7 mouse cellular contexts compared by ENCODE assay signal in genomic region chr12:24680492-24681285, GRCm38 (mm10). TPM values are rescaled to one million over a fixed set of nuclear protein-coding genes. Genes with fewer than 3 reads are reported as not detected.
DNase-seq lines count a peak whose midpoint lies in the region; ATAC-seq lines count a peak whose summit lies in the region.

No protein-coding gene starts in this region.

- peaks cover 34% of the 10 kb centered on the region for H3K27me3 ChIP-seq in embryonic facial prominence, embryonic 12.5 days
- H3K27me3 ChIP-seq in midbrain, embryonic 16.5 days (ENCODE audit: control insufficient read depth, insufficient read depth, low read depth, low read length) = peaks cover 16% of the 10 kb centered on the region

- WGBS in embryonic facial prominence, embryonic 12.5 days = 1% methylated on average over 53 of the region's 61 CpGs
- 1% methylated on average over 55 of the region's 61 CpGs for WGBS in midbrain, embryonic 16.5 days

- peak overlapping the region; percentile 96 for H3K4me2 ChIP-seq in embryonic facial prominence, embryonic 12.5 days (replicated peaks)
- H3K4me2 ChIP-seq in midbrain, embryonic 16.5 days (ENCODE audit: low read length) = peak overlapping the region; percentile 93

- H3K9me3 ChIP-seq in embryonic facial prominence, embryonic 12.5 days = no peaks in the 10 kb centered on the region
- no peaks in the 10 kb centered on the region for H3K9me3 ChIP-seq in midbrain, embryonic 16.5 days (replicated peaks; ENCODE audit: control insufficient read depth, low read length, poor library complexity, severe bottlenecking)

- no peak overlapping the region for H3K27ac ChIP-seq in embryonic facial prominence, embryonic 12.5 days
- H3K27ac ChIP-seq in midbrain, embryonic 16.5 days (ENCODE audit: low read length) = no peak overlapping the region

- H3K4me3 ChIP-seq in embryonic facial prominence, embryonic 12.5 days = peak overlapping the region; percentile 63
- H3K4me3 ChIP-seq in midbrain, embryonic 16.5 days (ENCODE audit: low read depth, low read length) = peak overlapping the region; percentile 69

- peak; percentile 67 to 71 for DNase-seq in right cerebral cortex, postnatal 10 days (ENCODE audit: low spot score in 2 of 2)
- no peak for DNase-seq in right cerebral cortex, adult 2 months (ENCODE audit: low spot score in 2 of 2)
- peak; percentile 52 for DNase-seq in heart, postnatal 10 days
- DNase-seq in layer of hippocampus, postnatal 36 days = peak; percentile 52 to 53

- ATAC-seq in embryonic facial prominence, embryonic 12.5 days (ENCODE audit: insufficient number of reproducible peaks, insufficient read depth, low FRiP score, low TSS enrichment) = peak; percentile 36; the same call in 1 of the 2 replicates
- ATAC-seq in midbrain, embryonic 16.5 days = peak; percentile 63
- ATAC-seq in CD4-positive, CD25-positive, alpha-beta regulatory T cell, adult 4 months = no peak

- peaks cover 19% of the 10 kb centered on the region for H3K4me1 ChIP-seq in embryonic facial prominence, embryonic 12.5 days
- H3K4me1 ChIP-seq in midbrain, embryonic 16.5 days (ENCODE audit: control insufficient read depth, insufficient read depth, low read length) = peaks cover 16% of the 10 kb centered on the region

- intact Hi-C loops in heart, postnatal 10 days (cut with DNase I) = no loop called here

- no peaks in the 10 kb centered on the region for H3K36me3 ChIP-seq in embryonic facial prominence, embryonic 12.5 days
- no peaks in the 10 kb centered on the region for H3K36me3 ChIP-seq in midbrain, embryonic 16.5 days (ENCODE audit: control insufficient read depth, insufficient read depth, low read length)

- peak overlapping the region; percentile 70 for H3K9ac ChIP-seq in embryonic facial prominence, embryonic 12.5 days
- peak overlapping the region; percentile 83 for H3K9ac ChIP-seq in midbrain, embryonic 16.5 days (ENCODE audit: low read depth, low read length)

RNA-seq across cellular contexts. Expression of gene Cys1, which starts 0.9 kb away (rescaled TPM):
- 2.6 and 2.7 TPM in 2 replicates for polyA plus RNA-seq in embryonic facial prominence, embryonic 12.5 days (2016; fragmentation: Nextera tagmentation; extraction: Ambion mirVana)
- total RNA-seq in heart, postnatal 10 days (2021) = 1 to 10 TPM; 5.1 to 5.9 TPM
- 10 to 100 TPM; 30.9 to 39.8 TPM for total RNA-seq in layer of hippocampus, postnatal 36 days (2021)
- 1.6 and 1.8 TPM in 2 replicates for polyA plus RNA-seq in midbrain, embryonic 16.5 days (2015; fragmentation: Nextera tagmentation; extraction: Ambion mirVana)
- not detected for polyA plus RNA-seq in CD4-positive, CD25-positive, alpha-beta regulatory T cell, adult 4 months (2017; shearing (Covaris generic))

RNA-seq across cellular contexts. Expression of gene Rrm2, which starts 27.4 kb away (rescaled TPM):
- 289 and 307 TPM in 2 replicates for polyA plus RNA-seq in embryonic facial prominence, embryonic 12.5 days (2016; fragmentation: Nextera tagmentation; extraction: Ambion mirVana)
- total RNA-seq in heart, postnatal 10 days (2021) = 10 to 100 TPM; 44.3 to 46.4 TPM
- total RNA-seq in layer of hippocampus, postnatal 36 days (2021) = 1 to 10 TPM; 2.5 to 3.1 TPM
- 37.5 and 41.4 TPM in 2 replicates for polyA plus RNA-seq in midbrain, embryonic 16.5 days (2015; fragmentation: Nextera tagmentation; extraction: Ambion mirVana)
- polyA plus RNA-seq in CD4-positive, CD25-positive, alpha-beta regulatory T cell, adult 4 months (2017; shearing (Covaris generic)) = 10 to 100 TPM; 49.7 to 81.3 TPM

RNA-seq across cellular contexts. Expression of gene Klf11, which starts 29.6 kb away (rescaled TPM):
- polyA plus RNA-seq in embryonic facial prominence, embryonic 12.5 days (2016; fragmentation: Nextera tagmentation; extraction: Ambion mirVana) = 13.6 and 13.8 TPM in 2 replicates
- 10 to 100 TPM; 25.5 to 37.3 TPM for total RNA-seq in heart, postnatal 10 days (2021)
- total RNA-seq in layer of hippocampus, postnatal 36 days (2021) = 1 to 10 TPM; 3.4 to 3.9 TPM
- polyA plus RNA-seq in midbrain, embryonic 16.5 days (2015; fragmentation: Nextera tagmentation; extraction: Ambion mirVana) = 21.4 and 22.6 TPM in 2 replicates
- polyA plus RNA-seq in CD4-positive, CD25-positive, alpha-beta regulatory T cell, adult 4 months (2017; shearing (Covaris generic)) = 1 to 10 TPM; 2.2 to 3.1 TPM

Comparison
In these comparisons a context has a peak if more than half of its experiments do, and no peak if none do; other contexts are left out.
1. DNase-seq: peak in right cerebral cortex, postnatal 10 days (2 of 2), heart, postnatal 10 days (2 of 2) and layer of hippocampus, postnatal 36 days (2 of 2); none in right cerebral cortex, adult 2 months (0 of 2).